Mouse (Mus musculus) adrenal gland, postnatal 4 days (tissue): Measurements from ENCODE around the gene Trim14. TPM values are rescaled to one million over a fixed set of nuclear protein-coding genes. Genes with fewer than 3 reads are reported as not detected.
A peak's percentile ranks its signal among the peaks of the same experiment; 100 is the strongest.

Experiments
- DNase-seq, 2 experiments: peaks; one replicate each; pipeline ENCODE4 v3.0.0; 2021 to 2022; ENCODE audit warnings: low spot score in 2 of 2, mixed read lengths in 2 of 2
- total RNA-seq, 2 experiments: library from RNA; stranded (reverse); gene quantifications; 2 replicates each; pipeline ENCODE4 v1.2.3; 2021

Gene Trim14
- total RNA-seq, 2 experiments from 2014 or later, result 7.2 to 7.5 TPM

DNA sequence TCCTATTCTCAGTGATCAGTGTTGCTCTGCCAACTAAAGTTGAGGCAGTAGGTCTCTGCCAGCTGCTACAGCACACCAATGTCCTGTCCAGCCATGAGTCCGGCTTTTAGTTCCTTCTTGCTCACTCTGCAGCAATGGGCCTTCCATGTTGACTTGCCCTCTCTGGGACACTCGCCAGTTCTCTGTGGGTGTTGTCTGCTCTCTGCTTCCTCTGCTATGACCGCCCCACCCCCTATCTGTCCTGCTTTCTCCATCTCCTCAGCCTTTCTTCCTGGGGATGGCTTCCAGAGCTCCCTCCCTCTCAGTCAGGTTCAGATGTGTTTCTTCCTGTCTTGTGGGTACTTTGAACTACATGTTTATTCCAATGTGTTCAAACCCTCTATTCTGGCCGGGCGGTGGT, 48.6 kb downstream of the Trim14 start:
- no peak for DNase-seq

DNA sequence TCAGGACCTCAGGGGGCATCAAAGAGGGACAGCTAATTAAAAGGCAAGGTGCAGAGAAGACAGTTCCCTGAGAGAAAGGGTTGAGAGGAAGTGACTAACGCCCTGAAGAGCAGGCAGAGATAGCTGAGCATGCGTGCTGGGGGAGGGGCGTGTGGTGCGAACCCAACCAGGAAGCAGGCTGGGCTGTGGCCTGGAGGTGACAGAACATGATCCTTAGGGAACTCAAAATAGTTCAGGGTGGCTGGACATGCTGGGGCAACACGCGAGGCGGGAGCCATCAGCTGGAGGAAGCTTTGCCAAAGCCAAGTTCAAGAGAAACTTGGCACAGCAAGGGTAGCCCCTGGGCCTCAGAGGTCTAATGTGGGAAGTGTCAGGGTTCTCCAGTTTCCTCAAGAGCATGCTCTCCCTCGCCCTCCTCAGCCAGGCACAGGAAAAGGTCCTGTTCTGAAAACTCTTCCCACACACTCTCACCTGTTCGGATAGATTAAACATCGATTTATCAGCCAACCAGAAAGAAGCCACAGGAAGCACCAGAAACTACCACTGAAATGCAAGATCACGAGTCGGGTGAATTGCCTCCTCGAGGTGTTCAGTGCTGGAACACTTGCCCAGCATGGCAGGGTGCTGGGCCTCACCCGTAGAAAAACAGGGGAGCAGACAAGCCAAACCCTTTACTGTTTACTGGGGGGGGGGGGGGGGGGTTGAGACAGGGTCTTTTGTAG, 50.1 kb downstream of the Trim14 start:
- DNase-seq, result peak; percentile 33 to 57

DNA sequence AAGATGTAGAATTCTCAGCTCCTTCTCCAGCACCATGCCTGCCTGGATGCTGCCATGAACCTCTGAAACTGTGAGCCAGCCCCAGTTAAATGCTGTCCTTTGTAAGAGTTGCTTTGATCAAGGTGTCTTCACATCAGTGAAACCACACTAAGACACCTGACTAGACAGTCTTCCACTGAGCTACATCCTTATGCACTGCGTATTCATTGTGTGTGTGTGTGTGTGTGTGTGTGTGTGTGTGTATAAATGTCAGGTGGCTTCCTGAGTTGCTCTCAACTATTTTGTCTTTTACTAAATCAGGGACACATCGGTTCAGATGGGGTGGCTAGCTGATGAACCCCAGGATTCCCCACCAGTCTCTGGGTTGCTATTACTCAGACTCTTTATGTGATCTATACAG, 56.9 kb downstream of the Trim14 start:
- DNase-seq, result no peak

DNA sequence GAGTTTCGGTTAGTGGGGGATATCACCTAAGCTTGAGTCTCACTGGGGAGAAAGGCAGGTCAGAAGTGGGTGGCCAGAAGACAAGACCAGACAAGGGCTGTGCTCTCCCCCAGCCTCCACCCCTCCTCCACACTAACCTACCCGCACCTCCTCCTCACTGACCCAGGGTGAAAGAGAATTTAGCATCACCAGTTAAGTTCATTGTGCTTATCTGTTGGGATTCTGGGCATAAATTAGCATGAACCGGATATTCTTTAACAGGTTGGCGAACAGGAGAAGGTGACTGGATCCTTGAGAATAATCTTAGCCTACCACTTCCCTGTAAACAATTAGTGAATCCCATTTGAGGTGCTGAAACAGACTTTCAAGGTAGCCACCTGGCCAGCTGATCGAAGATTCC, 60.8 kb downstream of the Trim14 start:
- DNase-seq, result no peak

DNA sequence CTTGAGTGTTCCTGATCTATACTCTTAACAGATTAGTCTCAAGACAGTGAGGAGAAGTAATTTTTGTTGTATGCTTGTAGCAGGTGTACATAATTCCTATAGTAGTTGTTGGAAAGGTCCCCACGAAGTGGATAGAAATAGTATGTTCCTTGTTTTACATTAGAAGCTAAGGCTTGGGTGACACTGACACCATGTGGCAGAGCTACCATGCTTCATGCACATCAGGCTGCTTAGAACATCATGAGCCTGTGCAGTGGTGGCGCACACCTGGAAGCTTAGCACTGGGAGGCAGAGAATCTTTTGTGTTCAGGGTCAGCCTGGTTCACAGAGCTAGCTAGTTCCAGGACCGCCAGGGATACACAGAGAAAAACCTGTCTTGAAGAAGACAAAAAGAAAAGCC, 70.2 kb downstream of the Trim14 start:
- DNase-seq, result no peak

DNA sequence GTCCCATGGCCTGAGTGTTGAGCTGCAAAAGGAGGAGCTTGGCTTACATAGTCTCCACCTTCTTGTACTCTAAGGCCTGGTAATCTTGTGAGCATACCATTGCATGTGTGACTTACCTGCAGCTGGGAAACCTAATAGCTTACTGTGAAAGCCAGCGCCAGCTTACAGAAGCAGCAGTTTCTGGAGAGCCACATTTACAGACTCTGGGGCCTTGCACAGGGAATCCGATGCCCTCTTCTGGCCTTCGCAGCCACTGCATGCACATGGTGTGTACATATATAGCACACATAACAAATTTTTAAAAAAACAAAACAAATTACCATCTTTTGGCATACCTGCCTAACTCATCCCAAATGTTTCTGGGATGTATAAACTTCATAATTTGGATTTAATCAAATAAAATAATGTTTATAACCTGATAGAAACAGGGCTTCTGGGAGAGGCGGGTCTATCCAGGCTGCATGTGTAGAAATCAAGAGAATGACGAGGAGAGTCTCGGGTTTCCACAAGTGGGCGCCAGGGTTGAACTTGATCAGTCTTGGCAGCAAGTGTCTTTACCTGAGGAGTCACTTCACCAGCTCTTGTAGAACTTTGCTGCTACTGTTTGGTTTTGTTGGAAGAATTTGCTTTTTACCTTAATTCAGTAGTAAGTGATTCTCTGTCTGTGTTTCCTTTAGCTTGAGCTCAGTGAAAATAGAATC, 72.7 kb downstream of the Trim14 start:
- DNase-seq, result no peak

DNA sequence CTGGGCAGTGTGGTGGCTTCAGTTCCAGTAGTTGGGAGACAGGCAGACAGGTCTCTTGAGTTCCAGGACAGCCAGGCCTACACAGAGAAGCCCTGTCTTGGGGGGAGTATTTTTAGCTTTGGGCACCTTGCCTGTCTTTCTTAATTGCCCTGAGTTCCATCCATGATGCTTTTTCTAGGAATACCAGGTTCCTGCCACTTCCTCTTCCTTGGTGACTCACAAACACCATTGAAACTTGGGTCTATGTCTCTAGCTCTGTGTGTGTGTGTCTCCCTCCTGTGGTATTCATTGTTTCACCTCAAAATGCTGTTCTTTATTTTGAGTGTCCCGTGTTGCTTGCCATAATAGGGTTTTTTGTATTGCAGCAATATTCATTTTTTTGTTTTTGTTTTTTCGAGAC, 77.5 kb downstream of the Trim14 start:
- no peak for DNase-seq

DNA sequence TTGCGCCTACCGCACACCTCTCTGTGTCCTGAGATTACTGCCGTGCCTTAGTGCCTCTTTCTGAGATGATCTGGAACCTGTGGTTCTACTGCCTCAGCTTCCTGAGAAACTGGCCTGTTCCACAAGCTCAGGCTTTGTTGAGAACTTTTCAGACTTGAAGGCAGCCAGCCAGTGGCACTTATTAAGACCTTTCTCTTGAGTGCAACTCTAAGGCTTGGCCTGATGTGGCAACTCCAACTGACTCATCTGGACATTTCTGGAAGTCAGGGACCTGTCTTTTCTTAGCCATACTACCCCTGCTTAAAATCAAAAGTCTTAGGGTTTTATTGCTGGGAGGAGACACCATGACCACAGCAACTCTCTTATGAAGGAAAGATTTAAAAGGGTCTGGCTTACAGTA, 78.8 kb downstream of the Trim14 start:
- DNase-seq, result no peak

DNA sequence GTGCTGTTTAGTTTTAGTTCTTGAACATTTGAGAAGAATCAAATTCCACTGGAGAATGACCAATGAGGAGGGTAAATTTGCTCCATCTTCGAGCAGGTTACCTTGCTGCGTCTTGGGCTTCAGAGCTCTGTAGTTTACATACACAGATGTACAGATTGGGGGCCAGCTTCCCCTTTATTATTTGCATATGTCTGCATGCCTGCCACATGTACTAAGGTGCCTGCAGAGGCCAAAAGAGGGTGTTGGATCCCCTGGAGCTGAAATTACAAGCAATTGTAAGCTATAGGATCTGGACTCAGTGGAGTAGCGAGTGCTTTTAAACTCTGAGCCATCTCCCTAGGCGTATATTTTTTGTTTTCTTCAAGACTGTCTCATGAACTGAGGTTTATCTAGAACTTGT, 79.2 kb downstream of the Trim14 start:
- no peak for DNase-seq

DNA sequence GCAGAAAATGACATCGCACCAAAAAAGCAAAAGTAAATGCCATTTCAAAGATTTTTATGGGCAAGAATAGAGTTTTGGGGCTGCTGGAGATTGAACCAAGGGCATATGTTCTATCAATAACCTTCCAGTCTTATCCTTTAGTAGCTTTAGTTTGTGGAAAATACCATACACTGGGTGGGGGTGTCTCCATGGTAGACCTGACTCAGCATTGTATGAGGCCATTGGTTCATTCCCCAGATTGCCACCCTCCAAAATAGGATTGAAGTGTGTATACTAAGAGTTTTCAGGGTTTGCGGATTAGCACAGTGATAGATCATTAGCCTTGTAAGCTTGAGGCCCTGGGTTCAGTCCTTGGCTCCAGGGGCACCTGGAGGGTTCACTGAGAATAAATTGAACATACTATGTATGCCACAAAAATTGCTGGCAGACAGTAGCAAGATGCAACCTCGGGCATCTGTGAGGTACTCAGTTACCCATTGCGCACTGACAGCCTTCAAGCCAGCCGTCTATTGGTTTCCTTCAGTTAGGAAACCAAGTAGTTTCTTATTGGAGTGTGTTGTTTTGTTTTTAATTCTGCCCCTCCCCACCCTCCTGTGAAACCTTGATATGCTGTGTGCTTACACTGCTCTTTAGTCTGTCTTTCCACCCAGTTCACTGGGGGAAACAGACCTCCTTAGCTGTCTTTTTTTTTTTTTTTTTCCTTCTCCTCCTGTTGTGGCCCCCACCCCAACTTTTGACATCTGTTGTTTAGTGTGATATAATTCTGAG, 81.7 kb downstream of the Trim14 start:
- no peak for DNase-seq

DNA sequence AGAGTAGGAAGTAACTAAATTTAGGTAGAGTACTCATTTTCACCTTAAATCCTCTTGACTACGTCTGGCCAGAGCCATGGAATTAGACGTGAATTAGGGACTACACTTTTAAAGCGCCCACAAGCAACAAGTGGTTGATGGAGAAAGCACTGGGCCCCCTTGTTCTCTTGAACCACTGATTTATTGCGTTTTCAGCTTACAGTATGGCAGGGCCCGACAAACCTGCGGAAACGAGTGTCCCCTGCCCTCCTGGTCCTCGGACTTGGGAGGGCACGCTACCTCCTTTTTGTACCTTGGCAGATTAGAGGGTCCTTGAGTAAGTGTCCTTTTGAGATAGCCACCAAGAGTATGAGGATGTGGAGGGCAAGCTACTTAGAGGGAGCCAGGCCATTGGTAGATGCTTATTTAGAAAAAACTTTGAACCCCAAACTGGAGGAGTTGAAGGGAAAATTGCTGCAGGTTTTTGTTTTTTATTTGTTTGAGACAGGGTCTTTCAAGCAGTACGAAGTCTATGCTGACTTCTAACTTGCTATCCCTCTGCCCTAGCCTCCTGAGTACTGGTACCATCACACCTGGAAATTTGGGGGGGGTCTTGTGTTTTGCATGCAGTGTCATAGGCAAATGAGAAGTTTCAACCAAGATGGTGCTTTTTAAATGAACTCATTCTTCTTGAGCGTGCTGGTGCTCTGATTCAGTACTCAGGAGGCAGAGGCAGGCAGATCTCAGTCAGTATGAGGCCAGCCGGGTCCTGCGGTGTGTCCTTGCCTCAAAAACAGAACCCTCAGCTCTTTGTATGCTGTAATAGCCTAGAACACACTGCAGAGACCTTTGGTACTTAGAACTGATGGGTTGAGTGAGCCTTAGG, 82.9 kb downstream of the Trim14 start:
- no peak for DNase-seq

DNA sequence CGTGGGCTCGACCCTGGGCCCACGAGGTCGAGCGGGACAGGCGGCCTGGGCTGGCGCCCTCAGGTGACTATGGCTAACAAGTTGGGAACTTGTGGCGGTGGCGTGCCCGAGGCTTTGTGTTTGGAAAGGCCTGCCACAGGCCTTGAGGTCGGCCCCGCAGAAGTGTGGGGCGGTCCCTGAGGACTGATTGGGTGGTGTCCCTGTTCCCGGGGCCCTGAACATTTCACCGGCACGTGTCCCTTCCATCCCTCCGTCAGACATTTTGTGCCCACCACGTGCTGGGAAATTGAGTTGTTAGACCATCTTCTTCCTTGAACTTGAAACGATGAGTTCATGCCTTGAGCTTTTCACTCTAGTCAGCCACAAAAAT, 83.5 kb downstream of the Trim14 start:
- peak; percentile 22 to 36 for DNase-seq

DNA sequence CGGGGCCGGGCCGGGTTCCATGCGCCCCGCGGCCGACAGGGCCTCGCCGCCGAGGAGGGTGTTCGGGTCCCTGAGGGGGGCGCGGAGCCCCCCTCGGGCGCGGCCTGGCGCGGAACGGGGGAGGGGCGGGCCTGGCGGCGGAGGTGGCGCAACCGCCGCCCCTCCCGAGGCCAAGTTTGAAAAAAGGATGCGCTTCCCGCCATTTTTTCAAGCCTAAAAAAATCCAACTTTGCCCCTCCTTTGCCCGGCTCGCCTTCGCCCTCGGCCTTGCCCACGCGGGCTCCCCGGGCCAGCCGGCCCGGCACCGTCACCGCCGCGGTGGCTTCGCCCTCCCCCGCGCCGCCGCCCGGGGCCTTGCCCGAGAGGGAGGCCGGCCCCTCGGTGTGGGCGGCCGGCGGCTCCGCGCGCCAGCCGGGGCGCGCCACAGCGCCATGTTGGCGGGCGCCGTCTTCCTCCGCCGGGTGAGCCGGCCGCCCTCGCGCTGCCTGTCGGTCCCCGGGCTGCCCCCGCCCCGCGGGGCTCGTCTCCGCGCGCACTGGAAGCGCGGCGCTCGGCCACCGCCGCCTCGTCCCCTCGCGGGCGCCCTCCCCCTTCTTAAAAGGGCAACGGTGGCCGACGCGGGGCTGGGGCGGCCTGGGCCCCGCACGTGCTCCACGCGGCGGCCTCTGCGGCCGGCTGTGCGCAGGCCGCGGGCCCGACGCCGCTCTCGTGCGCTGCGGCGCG, 84.0 kb downstream of the Trim14 start:
- peak; percentile 50 to 55 for DNase-seq

DNA sequence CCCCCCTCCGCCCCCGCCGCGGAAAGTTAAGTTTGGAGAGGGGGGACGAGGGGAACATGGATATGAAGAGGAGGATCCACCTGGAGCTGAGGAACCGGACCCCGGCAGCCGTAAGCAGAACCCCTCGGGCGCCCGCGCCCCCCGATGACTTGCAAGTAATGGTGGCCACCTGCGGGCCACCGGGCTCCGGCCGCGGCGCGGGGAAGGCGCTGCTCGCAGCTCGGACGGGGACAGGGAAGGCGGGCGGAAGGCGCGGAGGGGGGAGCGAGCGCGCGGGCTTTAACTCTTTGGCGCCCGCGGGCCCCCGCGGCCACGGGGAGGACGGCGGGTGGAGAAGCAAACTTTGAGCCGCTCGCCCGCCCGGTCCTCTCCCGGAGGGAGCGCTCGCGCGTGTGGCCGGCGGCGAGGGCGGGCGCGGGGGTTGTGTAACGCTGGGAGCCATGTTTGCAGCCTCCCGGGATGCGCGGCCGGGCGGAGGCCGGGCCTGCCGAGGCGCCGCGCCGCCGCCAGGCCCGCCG, 84.6 kb downstream of the Trim14 start:
- DNase-seq, result peak; percentile 57 to 59

DNA sequence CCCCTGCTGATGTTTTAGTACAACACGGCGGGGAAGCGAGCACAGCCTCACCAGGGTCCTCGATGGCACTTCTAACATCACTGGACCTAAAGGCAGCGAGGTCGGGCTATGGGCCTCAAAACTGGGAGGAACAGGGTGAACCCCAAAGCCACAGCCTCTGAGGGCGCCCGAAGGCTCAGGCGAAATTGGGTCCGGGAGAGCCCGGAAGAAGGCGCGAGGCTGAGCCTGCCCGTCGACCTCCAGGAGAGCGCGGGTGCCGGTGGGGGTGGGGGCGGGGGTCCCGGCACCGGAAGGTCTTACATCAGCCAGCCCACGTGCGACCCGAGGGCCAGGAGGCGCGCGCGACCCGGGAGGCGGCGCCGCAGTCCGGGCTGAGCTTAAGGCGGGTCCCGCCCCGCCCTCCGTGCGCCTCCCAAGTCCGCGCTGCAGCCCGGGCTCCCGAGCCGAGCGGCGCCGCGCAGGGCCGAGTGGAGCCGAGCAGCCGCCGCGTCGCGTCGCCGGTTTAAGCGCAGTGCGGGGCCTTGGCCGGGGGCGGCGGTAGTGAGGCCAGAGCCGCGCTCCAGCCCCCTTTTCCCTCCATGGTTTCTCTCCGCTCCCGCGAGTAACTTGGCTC, 85.3 kb downstream of the Trim14 start, which contains the start of gene Anp32b:
Anp32b (plus strand) TSS at position 384 of the 613 bp plus-strand sequence.
- peak; percentile 84 to 91 for DNase-seq

DNA sequence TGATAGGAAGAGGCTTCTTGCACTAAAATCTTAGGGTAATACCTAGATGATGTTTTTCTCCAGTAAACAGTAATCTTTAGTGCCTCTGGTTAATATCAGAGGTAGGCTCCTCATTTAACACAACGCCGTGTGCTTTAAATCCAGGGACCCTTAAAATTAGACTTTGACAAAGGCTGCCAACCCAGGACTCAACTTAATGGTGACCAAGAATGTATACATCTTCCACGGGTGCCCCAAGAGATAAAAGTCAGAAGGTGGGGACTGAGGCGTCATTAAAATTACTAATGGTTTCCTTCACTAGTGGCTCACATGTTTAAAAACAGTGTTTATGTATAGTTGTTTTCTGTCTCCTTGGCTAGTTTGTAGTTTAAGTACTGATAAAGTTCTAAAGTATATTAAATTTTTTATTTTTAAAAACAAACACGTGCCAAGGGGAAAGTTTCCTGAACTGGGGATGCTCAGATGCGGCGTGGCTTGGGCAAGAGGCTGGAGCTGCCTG, 85.9 kb downstream of the Trim14 start:
- DNase-seq, result no peak

DNA sequence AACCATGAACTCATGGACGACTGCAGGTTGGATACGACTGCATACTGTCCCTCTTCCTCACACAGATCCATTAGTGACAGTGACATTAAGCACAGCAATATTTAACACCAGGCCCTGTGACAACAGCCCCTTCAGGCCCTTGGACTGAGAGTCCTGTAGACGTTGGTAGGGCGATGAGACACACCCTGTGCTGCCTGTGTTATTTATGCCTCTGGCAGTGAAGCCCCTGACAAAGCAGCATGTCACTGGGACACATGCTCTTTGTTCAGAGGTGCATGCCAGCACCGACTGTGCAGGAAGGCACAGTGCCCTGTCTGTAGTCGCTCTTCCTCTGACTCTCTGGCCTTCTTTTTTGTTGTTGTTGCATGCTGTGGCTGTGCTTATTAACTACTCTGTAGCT, 87.1 kb downstream of the Trim14 start:
- no peak for DNase-seq

DNA sequence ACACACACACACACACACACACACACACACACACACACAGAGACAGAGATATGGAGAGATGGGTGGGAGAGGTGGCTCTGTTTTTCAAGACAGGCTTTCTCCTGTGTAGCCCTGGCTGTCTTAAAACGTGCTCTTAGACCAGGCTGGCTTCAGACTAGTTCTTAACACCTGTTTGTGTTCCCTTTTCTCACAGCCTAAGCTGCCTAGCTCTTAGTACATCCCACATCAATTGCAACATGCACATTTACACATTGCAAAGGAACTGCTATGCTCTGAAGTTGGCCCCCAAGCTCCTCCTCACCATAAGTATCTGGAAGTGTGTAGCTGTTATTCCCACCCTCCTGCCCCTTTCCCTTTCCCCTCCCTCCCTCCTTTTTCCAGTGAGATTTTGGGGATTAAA, 88.5 kb downstream of the Trim14 start:
- DNase-seq, result no peak

DNA sequence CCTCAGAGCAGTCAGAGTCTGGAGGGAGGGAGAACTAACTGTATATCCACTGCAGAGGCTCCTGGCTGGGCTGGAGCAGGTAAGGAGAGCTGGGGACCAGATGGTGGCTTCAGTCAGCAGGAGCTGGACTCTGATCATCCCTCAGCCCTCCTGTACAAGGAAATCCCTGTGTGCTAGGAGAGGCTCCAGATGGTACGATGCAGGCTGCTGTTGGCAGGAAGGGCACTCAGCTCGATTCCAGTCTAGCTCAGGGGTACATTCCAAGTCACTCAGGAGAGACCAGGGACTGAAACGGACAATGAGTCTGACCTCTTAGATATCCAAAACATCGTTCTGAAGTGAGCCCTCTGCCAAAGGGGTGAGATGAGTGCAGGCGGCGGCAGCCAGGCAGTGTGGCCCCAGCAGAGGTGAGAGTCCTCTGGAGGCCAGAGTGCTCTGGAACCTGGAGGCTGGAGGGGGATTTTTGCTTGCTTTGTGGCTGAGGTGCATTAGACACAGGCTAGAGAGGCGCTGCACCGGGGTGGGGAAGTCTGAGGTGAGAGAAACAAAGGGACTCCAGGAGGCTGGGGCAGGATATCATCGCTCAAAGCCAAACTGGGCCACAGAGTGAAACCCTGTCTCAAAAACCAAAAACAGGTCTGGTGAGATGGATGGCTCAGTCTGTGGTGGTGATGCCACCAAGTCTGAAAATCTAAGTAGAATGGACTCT, 90.5 kb downstream of the Trim14 start:
- DNase-seq, result no peak
